Mouse (Mus musculus) heart, adult 11 months (tissue): ENCODE measurements around the gene Gm9736.
"Not testable (repeated sequence)": the region's sequence is repeated elsewhere in the genome, so short reads cannot be mapped to it uniquely, and the experiment has no call there.

Experiments
- DNase-seq: peaks from one replicate; pipeline ENCODE4 v3.0.0; 2022

Gm9736 gene

DNA sequence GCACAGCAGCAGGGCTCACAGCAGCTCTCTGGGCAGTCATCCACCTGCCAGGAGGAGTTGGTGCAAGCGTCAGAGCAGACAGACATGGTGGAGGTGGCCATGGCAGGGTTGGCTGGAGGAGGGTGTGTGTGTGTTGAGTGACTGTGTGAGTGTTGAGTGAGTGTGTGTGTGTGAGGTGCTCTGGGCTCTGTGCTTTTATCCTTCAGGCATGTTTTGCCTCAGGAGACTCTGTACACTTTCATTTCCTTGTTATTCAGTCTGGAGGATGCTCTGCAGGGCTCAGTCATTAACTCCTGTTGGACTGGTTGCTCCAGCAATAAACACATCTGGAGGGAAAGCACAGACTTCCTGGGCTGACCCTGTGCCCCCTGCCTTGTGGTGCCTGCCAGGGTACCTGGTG lies at the start of gene Gm9736:
Gene Gm9736, minus strand, starts transcription at position 101 of the 400 bp plus-strand sequence.
- DNase-seq: peak; percentile 84

DNA sequence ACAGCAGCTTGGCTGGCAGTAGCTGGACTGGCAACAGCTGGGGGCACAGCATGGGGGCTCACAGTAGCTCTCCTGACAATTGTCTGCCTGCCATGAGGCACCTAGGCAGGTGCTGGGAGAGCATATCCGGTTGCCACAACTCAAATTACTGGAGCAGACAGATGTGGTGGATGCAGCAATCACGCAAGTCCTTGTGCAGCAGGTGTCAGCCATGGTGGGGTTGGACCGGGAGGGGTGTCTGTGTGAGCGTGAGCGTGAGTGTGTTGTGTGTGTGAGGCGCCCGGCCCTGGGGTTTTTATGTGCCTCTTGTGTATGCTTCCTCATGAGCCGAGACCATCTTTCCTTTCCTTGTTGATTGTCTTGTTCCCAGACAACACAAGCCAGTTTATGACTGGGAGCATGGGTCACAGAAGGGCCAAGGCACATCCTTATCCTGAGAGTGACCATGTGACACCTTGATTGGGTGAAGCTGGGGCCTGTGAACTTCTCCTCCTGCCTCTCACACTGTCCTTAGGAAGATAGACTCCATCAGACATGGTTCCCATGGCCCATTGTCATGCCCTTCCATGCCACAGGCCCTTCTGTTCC lies 47.9 kb upstream of the Gm9736 start, which contains the start of gene Gm19668:
Gene Gm19668, minus strand, starts transcription at position 213 of the 588 bp plus-strand sequence.
- DNase-seq: peak; percentile 82

DNA sequence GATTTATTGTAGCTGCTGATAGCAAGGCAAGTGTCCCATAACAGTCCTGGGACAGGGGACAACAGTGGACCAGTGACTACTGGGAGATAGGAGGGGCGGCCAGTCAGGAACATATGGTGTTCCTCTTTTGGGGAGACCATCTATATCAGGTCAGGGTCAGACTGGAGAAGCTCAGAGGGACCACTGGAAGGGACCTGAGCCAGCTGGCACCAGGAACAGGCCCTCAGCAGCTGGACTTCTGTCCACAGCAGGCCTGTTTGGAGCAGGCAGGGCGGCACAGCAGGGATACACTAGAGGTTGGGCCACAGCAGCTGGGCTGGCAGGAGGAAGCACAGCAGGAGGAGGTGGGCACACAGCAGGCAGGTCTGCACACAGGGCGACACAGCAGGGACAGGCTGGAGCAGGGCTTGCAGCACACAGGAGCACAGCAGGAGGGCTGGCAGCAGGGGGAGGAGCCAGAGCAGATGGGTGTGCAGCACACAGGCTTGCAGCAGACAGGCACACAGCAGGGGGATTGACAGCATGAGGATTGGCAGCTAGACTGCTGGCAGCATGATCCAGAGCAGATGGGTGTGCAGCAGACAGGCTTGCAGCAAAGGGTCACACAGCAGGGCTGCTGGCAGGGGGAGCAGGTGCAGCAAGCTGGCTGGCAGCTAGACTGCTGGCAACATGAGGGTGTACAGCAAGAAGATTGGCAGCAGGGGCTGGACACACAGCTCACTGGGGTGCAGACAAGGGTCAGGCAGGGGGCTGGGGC lies 47.2 kb upstream of the Gm9736 start:
- peak; percentile 91 for DNase-seq

DNA sequence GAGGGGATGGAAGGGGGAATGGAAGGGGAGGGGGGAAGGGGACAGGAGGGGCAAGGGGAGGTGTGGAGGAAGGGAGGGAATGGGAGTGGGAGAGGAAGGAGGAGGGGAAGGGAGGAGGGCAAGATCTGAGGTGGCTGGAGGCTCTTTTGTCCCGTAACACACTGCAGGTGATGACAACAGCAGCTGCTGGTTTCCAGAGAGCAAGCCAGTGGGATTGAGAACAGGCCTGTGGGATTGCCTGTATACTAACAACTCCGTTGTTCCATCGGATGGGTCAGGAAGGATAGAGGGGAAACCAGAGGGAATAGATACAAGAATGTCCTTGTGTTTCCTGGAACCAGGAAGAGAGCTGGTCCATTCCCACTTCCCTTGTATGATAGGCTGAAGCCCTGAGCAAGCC lies 46.5 kb upstream of the Gm9736 start:
- DNase-seq: peak; percentile 89

DNA sequence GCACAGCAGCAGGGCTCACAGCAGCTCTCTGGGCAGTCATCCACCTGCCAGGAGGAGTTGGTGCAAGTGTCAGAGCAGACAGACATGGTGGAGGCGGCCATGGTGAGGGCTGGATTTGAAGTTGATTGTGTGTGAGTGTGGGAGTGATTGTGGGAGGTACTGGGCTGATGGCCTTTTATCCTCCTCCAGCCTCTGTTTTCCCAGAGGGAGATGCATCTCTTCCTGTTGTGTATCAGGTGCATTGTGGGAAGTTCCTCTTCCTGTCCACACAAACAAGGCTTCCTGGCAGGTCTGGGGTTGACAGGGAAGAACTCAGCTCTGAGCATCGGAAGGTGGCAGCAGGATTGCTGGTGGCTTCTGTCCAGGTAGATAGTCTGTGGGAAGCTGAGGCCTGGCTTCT lies 43.8 kb upstream of the Gm9736 start, which contains the start of gene Gm9639:
Gene Gm9639, minus strand, starts transcription at position 101 of the 400 bp plus-strand sequence.
- DNase-seq: peak; percentile 80

DNA sequence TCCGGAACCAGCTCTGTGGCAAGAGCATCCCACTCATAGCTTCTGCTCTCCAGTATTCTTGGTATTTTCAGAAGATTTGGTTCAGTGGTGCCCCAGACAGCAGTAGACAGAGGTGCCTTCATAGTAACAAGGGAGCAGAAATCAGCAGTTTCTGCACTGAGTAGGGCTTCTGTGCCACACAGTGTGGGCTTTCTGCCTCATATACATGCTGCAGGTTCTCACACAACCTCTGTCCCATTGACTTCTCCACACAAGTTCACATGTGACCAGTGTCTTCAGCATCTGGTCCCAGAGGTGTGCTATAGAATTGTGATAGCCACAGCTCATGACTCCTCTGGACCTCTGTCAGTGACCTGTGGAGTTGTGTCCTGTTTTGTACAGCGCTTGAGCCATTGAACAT lies 37.5 kb upstream of the Gm9736 start:
- peak; percentile 67 for DNase-seq

DNA sequence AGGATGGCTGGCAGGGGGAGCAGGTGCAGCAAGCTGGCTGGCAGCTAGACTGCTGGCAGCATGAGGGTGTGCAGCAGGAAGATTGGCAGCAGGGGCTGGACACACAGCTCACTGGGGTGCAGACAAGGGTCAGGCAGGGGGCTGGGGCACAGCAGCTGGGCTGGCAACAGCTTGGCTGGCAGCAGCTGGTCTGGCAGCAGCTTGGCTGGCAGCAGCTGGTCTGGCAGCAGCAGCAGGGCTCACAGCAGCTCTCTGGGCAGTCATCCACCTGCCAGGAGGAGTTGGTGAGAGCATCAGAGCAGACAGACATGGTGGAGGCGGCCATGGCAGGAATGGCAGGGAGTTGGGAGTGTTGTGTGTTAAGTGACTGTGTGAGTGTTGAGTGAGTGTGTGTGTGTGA lies 36.7 kb upstream of the Gm9736 start, which contains the start of gene Gm7137:
Gene Gm7137, minus strand, starts transcription at position 325 of the 400 bp plus-strand sequence.
- peak; percentile 95 for DNase-seq

DNA sequence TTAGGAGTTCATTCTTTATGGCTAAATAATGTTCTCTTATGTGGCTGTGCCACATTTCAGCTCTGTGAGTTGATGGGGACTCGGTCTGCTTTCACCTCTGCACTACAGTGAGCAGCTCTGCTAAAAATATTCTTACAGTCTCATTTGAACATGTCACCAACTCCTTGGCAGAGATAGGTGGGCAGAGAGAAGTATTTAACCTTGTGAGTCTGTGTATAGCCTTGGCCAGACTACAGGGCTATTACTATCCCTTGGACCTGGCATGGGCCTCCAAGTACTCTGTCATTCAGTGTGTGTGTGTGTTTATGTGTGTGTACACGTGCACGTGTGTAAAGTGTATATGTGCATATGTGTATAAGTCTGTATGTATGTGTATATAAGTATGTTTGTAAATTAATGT lies 32.2 kb upstream of the Gm9736 start:
- DNase-seq: peak; percentile 61

DNA sequence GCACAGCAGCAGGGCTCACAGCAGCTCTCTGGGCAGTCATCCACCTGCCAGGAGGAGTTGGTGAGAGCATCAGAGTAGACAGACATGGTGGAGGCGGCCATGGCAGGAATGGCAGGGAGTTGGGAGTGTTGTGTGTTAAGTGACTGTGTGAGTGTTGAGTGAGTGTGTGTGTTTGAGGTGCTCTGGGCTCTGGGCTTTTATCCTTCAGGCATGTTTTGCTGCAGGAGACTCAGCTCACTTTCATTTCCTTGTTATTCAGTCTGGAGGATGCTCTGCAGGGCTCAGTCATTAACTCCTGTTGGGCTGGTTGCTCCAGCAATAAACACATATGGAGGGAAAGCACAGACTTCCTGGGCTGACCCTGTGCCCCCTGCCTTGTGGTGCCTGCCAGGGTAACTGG lies 31.3 kb upstream of the Gm9736 start, which contains the start of gene Gm3250:
Gene Gm3250, minus strand, starts transcription at position 101 of the 400 bp plus-strand sequence.
- DNase-seq: peak; percentile 77

DNA sequence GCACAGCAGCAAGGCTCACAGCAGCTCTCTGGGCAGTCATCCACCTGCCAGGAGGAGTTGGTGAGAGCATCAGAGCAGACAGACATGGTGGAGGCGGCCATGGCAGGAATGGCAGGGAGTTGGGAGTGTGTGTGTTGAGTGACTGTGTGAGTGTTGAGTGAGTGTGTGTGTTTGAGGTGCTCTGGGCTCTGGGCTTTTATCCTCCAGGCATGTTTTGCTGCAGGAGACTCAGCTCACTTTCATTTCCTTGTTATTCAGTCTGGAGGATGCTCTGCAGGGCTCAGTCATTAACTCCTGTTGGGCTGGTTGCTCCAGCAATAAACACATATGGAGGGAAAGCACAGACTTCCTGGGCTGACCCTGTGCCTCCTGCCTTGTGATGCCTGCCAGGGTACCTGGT lies 25.7 kb upstream of the Gm9736 start, which contains the start of gene Gm7138:
Gene Gm7138, minus strand, starts transcription at position 101 of the 400 bp plus-strand sequence.
- peak; percentile 40 for DNase-seq

DNA sequence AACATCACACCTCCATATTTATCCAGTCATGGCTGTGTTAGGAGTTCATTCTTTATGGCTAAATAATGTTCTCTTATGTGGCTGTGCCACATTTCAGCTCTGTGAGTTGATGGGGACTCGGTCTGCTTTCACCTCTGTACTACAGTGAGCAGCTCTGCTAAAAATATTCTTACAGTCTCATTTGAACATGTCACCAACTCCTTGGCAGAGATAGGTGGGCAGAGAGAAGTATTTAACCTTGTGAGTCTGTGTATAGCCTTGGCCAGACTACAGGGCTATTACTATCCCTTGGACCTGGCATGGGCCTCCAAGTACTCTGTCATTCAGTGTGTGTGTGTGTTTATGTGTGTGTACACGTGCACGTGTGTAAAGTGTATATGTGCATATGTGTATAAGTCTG lies 21.0 kb upstream of the Gm9736 start:
- peak; percentile 86 for DNase-seq

DNA sequence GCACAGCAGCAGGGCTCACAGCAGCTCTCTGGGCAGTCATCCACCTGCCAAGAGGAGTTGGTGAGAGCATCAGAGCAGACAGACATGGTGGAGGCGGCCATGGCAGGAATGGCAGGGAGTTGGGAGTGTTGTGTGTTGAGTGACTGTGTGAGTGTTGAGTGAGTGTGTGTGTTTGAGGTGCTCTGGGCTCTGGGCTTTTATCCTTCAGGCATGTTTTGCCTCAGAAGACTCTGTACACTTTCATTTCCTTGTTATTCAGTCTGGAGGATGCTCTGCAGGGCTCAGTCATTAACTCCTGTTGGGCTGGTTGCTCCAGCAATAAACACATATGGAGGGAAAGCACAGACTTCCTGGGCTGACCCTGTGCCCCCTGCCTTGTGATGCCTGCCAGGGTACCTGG lies 20.1 kb upstream of the Gm9736 start, which contains the start of gene Gm3238:
Gene Gm3238, minus strand, starts transcription at position 101 of the 400 bp plus-strand sequence.
- peak; percentile 29 for DNase-seq

DNA sequence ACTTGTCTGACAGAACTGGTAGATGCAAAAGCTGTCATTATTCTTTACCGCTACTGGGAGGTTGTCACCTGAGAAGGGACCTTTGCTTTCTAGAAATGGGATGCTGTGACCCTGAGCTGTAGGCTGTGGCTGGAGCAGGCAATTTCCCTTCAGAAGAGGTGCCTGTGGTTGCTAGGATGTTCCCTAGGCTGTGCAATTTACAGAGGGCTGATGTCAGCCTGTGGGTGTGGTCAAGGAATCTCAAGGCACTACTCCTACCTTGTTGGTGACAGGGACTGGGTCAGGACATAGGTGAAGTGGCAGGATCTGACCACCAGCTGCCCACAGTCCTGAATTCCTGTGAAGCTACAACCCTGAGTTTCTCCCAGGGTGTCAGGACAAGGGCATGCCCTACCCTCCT lies 18.6 kb upstream of the Gm9736 start:
- peak; percentile 81 for DNase-seq

DNA sequence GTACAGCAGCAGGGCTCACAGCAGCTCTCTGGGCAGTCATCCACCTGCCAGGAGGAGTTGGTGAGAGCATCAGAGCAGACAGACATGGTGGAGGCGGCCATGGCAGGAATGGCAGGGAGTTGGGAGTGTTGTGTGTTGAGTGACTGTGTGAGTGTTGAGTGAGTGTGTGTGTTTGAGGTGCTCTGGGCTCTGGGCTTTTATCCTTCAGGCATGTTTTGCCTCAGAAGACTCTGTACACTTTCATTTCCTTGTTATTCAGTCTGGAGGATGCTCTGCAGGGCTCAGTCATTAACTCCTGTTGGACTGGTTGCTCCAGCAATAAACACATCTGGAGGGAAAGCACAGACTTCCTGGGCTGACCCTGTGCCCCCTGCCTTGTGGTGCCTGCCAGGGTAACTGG lies 8.4 kb upstream of the Gm9736 start, which contains the start of gene Gm3233:
Gene Gm3233, minus strand, starts transcription at position 101 of the 400 bp plus-strand sequence.
- DNase-seq: peak; percentile 68

DNA sequence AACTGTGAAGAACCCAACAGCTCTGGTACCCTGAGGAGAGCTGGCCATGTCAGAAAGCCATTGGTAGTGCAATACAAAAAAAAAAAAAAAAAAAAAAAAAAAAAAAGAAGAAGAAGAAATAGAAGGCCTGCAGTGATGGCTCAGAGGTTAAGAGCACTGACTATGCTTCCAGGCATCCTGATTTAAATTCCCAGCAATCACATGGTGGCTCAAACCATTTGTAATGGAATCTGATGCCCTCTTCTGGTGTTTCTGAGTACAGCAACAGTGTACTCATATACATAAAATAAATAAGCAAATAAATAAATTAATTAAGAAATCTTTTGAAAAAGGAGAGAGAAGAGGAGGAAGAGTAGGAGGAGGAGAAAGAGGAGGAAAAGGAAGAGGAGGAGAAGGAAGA lies 2.3 kb upstream of the Gm9736 start:
- no peak for DNase-seq

DNA sequence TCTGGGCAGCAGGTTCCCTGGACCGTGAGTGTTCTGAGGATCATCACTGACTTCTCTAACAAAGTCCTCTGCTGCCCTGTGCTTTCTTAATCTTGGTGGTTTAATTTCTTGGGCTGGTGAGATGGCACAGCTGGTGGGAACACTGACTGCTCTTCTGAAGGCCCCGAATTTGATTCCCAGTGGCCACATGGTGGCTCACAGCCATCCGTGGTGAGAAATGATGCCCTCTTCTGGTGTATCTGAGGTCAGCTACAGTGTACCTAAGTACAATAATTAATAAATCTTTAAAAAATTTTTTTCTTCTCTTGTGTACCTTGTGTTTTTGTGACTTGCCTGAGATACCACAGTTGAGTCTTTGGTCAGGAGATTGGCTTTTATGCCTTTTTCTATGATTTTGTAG lies 1.2 kb upstream of the Gm9736 start:
- DNase-seq: not testable (repeated sequence)

DNA sequence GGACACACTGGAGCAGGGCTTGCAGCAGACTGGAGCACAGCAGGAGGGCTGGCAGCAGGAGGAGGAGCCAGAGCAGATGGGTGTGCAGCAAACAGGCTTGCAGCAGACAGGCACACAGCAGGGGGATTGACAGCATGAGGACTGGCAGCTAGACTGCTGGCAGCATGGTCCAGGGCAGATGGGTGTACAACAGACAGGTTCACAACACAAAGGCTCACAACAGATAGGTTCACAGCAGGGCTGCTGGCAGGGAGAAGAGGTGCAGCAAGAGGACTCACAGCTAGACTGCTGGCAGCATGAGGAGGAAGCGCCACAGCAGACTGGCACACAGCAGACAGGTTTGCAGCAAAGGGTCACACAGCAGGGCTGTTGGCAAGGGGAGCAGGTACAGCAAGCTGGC lies 468 bp downstream of the Gm9736 start:
- DNase-seq: not testable (repeated sequence)

DNA sequence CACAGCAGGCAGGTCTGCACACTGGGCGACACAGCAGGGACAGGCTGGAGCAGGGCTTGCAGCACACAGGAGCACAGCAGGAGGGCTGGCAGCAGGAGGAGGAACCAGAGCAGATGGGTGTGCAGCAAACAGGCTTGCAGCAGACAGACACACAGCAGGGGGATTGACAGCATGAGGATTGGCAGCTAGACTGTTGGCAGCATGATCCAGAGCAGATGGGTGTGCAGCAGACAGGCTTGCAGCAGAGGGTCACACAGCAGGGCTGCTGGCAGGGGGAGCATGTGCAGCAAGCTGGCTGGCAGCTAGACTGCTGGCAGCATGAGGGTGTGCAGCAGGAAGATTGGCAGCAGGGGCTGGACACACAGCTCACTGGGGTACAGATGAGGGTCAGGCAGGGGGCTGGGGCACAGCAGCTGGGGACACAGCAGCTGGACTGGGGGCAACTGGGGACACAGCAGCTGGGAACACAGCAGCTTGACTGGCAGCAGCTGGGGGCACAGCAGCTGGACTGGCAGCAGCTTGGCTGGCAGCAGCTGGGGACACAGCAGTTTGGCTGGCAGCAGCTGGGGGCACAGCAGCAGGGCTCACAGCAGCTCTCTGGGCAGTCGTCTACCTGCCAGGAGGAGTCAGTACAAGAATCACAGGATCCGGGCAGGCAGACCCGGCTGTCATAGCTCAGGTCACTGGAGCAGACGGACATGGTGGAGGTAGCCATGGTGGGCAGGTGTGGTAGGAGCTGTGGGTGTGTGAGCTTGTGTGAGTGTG lies 9.0 kb downstream of the Gm9736 start, which contains the start of gene Gm18596:
Gene Gm18596, minus strand, starts transcription at position 715 of the 765 bp plus-strand sequence.
- not testable (repeated sequence) for DNase-seq

DNA sequence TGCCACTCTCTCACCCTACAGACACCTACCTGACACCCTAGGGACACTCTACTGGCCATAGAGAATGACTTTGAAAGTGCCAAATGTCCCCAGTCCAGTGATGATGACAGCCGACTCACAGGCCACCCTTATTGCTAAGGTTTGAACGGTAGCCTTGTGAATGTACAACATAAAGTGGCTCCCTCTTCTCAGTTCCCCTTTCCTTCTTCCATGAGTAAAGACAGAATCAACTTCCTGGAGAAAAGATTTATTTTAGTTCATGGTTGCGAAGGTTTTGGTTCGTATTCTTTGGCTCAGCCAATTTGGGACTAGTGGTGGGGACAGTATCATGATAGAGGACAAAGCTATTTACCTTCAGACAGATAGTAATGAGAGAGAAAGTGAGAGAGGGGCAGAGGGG lies 12.2 kb downstream of the Gm9736 start:
- DNase-seq: no peak

DNA sequence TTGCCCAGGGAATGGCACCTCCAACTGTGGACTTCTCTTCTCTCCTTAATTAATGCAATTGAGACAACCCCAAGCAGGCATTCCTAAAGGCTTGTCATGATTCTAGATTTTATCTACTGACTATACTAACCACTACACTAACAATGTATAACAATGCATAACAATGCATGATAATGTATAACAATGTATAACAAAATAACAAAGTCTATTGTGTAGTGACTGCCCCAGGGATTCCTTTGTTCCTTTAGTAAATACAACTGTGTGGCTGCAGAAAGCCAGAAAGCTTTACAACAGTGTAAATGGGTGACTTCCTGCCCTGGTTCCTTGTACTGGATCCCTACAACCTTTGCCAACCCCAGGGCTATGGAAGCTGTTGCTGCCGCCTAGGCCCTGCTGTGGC lies 15.2 kb downstream of the Gm9736 start:
- no peak for DNase-seq

DNA sequence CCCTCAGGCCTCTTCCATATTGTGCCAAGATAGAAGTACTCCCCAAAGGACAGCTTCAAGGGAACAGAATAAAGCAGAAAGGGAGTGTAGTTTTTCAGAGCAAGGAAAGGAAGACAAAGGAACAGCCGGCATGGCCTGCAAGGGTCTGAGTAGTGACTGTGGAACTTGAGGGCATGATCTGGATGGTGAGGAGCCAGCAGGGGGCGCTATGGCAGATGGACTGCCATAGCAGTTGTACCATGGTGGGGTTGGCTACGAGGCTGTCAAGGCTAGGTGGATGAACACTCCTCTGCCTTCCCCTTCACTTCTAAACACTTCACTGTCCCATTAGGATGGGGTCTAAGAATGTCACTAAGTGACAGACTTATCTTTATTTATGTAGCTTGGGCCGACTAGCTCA lies 21.9 kb downstream of the Gm9736 start:
- DNase-seq: no peak

DNA sequence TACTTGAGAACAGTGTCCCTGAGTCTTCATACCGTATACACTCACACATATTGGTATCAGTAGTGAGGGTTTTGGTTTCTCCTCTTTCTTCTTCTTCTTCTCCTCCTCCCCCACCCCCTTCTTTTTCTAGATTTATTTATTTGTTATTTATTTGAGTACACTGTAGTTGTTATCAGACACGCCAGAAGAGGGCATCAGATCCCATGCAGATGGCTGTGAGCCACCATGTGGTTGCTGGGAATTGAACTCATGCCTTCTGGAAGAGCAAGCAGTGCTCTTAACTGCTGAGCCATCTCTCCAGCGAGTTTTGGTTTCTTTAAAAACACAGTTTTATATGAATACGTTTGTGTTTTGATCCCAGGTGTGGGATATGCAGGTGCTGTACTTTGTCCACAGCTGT lies 22.9 kb downstream of the Gm9736 start:
- no peak for DNase-seq

DNA sequence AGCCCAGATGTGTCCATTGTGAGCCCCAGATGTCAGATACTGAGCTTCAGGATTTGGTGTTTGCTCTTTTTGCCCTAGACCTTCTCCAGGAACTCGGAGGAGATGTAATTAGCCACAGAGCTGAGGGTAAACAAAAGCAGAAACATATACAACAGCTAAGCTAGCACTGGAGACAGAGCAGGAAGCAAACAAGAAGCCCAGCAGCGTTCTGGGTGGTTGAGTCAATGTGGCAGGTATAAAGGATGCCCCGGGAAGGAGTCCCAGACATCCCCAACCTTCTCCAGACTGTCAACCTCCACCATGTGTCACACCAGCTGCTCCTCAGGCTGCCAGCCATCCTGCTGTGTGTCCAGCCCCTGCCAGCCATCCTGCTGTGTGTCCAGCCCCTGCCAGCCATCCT lies 25.0 kb downstream of the Gm9736 start, which contains the start of gene Gm10100:
Gene Gm10100, plus strand, starts transcription at position 301 of the 400 bp plus-strand sequence.
- DNase-seq: no peak
